Mouse (Mus musculus): ENCODE measurements at regions not wholly inside any gene's neighbourhood (a gene's known extent, or its start where the extent isn't known, plus 50 kb on each side); places are given as distances from the start of the nearest gene placed in this dataset.

GRCm38 (mm10) chr14:64594811-64595522, 490.9 kb downstream of the Prss52 start:
- no peak for DNase-seq (ENCODE audit: low spot score in 2 of 2)

GRCm38 (mm10) chr14:64595523-64595889, 491.4 kb downstream of the Prss52 start:
- no peak for DNase-seq (ENCODE audit: low spot score in 2 of 2)

GRCm38 (mm10) chr14:64595891-64596290, 491.8 kb downstream of the Prss52 start:
- DNase-seq (ENCODE audit: low spot score in 2 of 2): no peak

- no peak for DNase-seq (ENCODE audit: low spot score in 2 of 2)
Observed at GRCm38 (mm10) chr14:64597218-64597617, 493.1 kb downstream of the Prss52 start.
